Mouse (Mus musculus): ENCODE measurements around the gene Slf2.

Slf2 gene

DNA sequence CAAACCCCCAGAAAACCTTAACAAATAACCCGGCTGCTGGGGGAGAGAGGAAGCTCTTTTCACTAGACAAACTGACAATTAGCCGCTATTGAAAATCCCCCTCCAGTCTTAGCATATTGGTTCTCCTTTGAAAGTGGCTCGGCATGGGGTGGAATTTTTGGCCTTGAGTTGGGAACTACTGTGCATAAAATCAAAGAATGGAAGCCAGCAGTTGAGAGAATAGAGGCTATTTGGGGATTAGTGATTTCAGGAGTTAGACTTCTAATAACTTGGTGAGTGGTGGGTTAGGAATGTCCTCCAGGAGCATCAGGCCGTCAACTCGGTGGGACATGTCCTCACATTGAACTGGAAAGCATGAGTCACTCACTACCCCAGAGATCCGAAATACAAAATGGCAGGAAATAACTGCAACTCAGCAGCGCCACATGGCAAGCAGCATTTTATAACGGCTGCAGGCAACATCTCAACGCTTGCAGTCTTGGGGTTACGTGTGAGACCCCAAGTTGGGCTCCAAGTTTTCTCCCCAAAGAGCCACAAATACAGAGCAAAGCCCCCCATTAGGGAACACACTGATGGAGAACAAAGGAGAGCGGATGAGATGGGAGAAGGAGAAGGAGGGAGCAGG is 22.0 kb upstream of the Slf2 start:
- no peak for DNase-seq (ENCODE audit: low read depth)

DNA sequence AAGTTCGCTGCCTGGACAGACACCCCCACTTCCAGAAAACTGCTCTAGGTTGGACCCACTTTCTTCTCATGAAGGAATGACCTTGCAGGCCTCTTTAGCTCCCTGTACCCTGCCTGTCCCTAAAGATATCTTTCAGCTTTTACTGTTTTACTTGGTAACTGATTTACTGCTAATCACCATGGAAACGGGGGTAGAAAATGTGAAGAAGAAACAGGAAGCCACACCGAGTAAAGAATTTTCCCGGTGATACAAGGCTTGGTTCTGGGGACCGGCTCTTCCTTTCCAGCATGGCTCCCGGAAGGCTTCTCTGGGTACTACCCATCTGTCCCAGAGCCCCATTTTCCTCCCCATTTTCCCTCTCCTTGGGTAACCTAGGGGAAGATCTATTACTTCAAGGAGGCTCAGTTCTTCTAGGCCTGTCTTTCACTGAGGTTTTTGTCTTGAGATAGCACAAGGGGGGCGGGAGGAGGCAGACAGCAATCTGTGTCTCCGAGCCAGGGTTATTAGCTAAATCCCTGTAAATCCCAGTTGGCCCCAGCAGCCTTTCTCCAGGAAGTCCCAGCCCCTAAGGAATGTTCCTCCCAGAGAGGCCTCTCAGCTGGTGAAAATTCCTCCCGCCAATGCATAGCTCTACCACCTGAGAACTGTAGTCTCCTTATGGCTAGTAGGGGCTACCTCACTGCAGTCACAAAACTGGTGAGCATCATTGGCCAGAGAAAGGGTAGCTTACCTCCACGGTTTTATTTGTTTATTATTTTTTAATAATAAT is 16.3 kb upstream of the Slf2 start:
- no peak for DNase-seq (ENCODE audit: low read depth)

DNA sequence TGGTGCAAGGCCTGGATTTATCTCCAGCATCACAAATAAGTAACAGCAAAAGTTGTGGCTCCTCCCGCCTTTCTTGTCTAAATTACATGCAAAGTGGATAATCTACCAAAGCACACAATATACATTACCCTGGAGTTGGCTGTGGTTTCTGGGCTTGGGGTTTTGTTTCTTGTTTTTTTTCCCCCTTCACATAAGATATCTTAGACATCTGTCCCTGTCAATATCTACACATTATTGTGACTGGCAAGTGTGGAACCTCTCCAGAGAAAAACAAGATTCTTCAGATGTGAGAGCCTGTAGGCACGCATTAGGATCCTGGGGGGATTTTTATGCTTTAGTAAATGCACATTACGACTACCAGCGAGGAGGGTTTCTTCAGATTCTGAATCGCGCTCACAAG is 12.8 kb upstream of the Slf2 start:
- no peak for DNase-seq (ENCODE audit: low read depth)

DNA sequence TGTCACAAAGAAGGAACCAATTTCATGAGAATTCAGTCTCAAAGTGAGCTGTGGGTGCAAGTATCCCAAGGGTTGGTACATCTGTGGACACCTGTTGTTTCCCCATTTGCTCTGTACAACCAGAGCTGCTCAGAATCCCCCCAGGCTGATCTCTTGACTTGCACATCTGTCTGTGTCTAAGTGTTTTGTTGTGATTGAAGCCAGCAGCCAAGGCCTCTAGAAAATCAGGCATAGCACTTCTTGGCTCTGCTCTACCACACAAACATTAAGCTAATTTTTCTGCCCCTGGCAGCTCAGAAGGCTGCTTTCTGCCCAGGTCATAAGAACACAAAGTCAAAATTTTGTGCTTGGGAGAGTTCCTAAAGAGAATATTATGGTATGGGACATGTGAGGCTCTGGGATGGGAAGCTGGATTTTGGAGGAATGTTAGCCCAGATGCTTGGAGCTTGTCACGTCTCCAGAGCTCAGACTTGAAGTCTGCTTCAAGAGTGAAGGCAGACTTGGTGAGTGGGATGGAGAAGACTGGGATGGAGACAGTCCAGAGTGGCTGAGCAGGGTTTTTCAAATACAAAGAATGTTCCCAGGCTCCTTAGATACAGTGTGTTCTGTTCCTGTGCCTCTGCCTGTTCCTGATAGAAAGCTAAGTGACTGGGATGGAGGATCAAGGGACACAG is 9.3 kb upstream of the Slf2 start:
- no peak for DNase-seq (ENCODE audit: low read depth)

DNA sequence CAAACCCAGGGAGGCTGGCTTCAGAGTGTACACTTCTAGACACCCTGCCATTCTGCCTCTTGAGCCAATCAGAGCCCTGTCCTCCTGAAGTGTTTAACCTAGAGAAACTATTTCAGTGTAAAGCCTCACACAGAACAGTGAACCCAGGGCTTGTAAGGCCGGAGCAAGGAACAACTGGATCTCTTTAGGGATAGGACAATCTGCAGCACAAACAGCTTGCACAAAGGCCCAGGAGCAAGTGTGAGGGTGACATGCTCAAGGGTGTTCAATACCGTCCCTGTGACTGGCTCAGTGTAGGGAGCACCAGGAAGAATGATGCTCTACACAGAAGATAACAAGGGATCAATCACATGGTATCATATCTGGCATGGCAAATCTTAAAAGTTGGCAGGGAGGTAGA is 8.4 kb upstream of the Slf2 start:
- DNase-seq (ENCODE audit: low read depth): no peak

DNA sequence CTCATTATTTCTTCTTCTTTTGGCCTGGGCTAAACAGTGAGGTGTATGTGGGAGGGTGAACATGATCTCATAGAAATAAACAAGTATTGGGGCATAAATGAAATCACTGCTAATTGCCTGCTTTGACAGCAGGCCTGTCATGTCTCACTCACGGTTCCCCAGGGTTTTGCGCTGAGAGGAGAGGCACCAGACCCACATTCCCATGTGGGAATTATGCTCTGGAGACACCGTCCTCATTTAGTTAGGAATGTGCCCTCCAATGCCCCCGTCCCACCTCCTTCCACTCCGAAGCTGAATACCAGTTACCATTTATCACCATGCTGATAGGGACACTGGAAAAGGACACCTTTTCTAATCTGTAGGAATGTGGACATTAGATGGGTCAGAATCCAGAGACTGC is 6.3 kb upstream of the Slf2 start:
- DNase-seq (ENCODE audit: low read depth): no peak

DNA sequence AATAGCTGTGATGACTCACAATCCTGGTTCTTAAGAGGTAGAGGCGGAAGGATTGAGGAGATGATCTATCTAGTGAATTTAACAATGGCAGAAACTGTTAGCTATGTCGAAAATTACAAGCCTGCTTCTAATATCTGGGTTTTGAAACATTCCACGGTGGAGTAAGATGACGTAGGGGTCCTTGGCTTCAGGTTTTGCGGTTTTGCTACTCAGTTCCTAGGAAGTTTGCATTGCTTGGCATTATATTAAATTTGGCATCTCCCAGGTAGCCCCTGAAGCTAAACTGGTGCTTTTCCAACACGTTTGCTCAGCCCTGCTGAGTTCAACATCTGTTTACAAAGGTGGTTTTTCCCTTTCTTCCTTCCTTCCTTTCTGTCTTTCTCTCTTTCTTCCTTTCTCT is 4.2 kb upstream of the Slf2 start:
- DNase-seq (ENCODE audit: low read depth): no peak

DNA sequence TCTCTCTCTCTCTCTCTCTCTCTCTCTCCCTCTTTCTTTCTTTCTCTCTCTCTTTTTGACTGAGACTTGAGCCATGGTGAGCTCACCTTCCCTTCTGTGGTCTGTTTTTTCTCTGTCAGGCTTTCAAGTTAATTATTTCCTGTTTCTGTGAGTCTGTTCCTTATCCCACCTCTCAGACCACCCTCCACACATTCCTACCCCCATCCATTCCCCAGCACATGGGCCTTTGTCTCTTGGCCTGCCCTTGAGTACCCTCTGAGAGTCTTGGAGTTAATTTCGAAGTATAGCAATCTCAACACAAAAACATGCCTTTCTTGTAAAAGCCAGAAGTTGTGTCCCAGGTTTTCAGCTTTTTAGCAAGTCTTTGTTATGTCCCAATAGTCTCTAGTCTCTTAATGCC is 3.7 kb upstream of the Slf2 start:
- no peak for DNase-seq (ENCODE audit: low read depth)

DNA sequence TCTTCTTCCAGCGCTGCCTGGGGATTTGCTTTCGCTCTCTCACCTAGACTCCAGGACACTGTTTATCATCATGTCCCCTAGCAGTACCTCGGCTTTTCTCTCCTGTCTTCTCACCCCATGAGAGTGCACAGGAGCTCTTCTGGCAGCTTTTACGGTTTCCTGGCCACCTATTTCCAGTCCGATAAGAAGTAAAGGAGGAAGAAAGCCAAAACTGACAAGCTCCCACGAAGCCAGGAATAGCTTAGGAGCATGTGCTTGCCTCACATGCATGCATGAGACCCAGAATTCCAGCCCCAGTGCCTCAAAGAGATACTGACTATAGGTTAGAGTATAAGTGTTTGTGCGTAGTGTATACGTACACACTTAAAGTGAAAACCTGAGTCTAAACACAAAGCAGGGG is 2.8 kb upstream of the Slf2 start:
- DNase-seq (ENCODE audit: low read depth): no peak

DNA sequence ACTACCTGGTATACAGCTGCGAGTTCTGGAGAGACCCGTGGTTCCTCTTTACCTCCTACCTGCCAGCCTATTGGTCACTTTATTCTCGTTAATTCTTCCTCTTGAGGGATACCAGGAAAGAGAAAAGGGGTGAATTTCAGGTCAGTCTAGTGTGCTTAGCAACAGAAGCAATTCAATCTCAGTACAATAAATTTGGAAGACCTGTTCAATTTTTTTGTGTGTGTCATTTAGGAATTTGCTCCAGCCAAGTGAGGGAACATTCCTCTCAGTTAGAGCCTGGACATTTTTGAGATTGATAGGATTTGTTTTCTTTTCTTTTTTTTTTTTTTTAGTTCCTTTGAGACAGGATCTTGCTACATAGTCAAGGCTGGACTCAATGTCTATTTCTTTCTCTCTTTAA is 1.7 kb upstream of the Slf2 start:
- no peak for DNase-seq (ENCODE audit: low read depth)

DNA sequence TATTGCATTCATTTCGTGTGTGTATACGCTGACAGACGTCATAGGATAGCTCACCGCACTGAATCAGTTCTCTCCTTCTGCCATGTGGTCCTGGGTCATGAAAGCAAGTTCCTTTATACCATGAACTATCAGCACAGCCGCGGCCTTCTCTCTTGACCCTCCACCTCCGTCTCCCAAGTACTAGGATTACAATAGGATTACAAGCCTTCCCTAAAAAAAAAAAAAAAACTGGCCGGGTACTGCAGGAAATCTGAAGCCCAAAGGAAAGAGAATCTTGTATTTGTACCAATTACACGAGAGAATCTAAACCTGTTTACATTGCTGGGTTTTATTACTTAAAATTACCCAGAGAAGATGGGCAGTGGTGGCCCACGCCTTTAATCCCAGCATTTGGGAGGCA is 1.3 kb upstream of the Slf2 start:
- no peak for DNase-seq (ENCODE audit: low read depth)

DNA sequence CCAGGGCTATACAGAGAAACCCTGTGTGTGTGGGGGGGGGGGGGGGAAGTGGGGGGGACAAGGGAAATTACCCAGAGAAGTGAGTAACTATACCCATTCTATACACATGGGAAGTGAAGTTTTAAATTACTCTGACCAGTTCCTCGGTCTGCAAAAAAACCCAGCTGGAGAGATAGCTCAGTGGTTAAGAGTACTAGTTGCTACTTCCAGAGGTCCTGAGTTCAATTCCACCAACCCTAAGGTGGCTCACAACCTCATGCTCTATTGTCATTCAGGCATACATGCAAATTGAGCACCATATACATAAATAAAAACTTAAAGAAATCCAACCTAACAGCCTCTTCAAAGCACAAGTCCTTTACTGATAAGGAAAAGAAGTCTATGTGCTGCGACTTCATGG is 829 bp upstream of the Slf2 start:
- DNase-seq (ENCODE audit: low read depth): no peak

DNA sequence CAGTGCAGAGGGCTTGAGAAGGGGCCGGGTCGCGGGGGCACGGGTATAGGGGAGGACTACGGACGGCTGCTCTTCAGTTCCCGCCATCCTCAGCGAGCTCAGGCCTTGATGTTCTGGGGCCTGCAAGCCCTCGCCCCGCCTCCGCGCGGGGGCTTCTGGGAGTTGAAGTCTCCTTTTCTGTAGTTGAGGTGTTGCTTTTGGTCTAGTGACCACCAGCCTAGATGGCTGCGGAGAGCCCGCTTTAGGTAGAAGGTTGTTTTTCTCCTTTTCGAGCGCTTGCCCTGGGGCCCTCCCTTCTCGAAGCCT is 456 bp downstream of the Slf2 start:
- peak; percentile 89 for DNase-seq (ENCODE audit: low read depth)

DNA sequence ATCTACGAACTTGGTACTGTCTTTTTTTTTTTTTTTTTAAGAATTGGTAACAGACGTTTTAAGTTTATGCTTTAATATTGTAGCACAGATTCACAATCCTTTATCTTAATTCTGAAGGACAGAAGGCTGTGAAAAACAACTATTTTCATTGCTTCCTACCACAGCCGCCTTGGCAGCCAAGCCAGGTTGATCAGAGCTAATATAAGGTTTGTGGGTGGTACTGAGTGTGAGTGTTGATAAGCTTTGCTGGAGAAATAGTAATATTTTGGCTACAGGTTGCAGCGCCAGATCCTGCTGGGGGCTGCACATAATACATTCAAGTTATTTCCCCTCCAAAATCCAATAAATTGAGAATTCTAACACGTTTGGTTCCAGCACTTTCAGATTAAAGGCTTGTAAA is 1.1 kb downstream of the Slf2 start:
- no peak for DNase-seq (ENCODE audit: low read depth)

DNA sequence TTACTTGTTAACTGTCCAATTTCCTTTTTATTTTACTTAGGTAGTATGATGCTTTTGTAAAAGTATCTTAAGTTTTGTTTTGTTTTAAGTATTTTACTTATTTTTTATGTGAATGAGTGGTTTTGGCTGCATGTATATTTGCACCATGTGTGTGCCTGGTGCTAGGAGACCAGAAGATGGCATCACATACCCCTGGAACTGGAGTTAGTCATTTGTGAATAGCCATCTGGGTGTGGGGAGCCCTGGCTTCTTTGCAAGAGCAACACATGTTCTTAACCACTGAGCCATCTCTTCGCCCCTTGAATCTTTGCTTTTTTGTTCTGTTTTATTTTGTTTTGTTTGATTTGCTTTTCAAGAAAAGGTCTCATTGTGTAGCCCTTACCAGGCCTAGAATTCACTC is 2.2 kb downstream of the Slf2 start:
- no peak for DNase-seq (ENCODE audit: low read depth)

DNA sequence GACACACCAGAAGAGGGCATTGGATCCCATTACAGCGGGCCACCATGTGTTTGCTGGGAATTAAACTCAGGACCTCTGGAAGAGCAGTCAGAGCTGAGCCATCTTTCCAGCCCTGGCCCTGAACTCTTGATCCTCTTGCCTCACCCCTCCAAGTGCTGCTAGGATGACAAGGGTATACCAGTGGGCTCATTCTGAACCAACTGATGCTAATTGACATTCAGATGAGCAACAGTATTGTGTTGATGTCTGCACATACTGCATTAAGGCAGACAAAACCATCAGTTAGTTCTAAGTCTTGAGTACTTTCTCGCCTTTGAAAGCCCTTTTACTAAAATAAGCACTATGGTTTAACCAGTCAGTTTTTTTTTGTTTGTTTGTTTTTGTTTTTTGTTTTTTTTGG is 28.7 kb downstream of the Slf2 start:
- no peak for DNase-seq (ENCODE audit: low read depth)

DNA sequence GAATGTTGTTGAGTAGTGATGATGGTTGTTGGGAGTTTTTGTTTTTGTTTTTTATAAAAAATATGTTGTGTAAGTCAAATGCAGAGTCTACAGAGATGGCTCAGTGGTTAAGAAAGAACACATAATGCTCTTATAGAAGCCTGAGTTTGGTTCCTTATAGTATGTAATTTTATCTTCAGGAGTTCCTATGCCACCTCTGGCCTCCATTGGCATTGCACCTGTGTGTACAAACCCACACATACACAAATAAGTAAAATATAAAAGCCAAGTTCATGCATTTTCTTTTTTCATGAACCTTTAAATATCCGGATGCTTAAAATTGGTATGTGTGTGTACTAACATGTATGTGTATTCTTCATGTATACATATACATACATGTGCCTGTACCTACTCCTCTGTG is 35.0 kb downstream of the Slf2 start:
- no peak for DNase-seq (ENCODE audit: low read depth)

DNA sequence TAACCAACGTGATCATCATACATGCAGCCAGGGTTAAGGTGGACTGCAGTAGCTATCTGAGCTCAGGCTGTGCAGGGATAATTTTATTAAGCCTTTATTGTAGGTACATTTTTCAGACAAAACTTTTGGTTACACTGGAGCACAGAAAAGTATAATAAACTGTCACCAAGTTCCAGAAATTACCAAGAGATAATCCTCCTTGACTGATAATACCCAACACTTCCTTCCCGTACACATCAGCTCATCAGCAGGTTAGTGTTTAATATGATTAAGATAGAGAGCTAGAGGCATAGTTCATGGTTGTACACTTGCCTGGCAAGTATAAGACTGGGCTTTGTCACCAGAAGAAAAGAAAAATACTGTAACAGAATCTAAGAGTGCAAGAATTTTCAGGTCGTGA is 37.4 kb downstream of the Slf2 start:
- no peak for DNase-seq (ENCODE audit: low read depth)

DNA sequence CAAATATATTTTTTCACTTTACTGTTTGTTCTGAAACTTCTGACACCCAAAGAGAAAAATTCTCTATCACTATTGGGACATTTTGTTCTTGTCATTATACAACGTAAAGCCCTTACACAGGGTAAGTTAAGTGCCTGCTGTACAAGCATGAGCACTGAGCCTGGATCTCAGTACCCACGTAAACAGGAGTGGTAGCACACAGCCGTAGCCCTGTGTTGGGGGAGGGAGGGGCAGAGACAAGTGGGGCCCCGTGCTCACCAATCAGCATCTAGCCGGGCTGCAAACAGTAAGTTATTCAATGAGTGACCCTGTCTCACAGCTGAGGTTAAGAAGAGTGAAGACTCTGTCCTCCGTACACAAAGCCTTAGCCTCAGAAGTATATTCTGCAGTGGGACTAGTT is 45.7 kb downstream of the Slf2 start:
- no peak for DNase-seq (ENCODE audit: low read depth)

DNA sequence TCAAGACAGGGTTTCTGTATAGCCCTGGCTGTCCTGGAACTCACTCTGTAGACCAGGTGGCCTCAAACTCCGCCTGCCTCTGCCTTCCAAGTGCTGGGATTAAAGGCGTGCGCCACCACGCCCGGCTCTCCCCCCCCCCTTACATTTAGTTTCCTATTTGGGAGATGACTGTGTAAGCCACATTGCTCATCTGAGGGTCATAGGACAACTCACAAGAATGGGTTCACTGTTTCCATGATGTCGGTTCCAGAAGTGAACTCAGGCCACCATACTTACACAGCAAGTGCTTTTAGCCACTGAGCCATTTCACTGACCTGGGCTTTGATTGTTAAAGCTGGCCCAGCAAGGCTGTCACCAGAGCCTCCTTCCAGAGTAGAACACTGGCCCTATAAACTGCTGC is 46.2 kb downstream of the Slf2 start:
- DNase-seq (ENCODE audit: low read depth): no peak

DNA sequence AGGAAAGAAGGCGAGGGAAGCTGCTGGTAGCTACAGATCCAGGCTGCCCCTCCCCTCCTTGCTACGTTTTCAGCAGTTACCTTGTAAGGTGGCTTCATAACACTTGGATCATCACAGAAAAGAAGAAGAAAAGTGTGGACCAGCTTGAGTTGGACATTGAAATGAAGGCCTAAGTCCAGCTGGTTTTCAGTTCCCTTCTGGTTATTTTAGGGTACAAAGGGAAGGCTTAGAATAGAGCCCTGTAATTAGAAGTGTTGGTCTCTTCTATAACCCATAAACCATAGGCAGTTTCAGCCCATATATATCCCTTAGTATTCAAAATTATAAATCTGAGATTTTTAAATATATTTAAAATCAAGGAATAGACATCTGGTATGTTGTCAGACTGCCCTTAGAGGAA is 49.8 kb downstream of the Slf2 start:
- DNase-seq (ENCODE audit: low read depth): no peak

DNA sequence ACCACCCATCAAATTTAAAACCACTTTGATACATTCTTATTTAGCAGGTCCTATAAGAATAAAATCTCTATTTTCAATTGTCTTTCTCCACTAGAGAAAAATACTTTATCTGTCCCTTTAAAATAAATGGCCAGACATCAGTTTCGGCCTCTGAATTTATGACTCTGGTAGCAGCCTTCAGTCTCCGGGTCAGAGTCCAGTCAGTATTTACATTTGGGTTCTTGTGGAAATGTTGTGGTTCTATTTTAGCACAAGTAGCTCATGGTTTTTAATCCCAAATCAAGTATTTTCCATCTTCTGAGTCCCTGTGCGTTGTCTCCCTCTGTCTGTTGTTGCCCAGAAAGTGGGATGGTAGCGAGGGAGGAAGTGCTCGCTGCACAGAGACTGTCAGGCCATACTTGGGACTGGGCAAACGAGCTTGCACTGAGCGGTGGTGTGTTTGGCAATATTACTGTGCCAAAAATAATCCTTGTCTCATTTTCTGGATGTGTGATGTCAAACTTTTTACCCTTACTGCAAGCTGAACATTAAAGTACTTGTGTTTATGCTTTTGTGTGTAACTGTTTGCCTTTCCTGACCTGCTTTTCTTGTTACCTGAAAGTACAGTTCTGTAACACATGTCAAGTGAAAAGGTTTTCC is 51.6 kb downstream of the Slf2 start:
- DNase-seq (ENCODE audit: low read depth): no peak

DNA sequence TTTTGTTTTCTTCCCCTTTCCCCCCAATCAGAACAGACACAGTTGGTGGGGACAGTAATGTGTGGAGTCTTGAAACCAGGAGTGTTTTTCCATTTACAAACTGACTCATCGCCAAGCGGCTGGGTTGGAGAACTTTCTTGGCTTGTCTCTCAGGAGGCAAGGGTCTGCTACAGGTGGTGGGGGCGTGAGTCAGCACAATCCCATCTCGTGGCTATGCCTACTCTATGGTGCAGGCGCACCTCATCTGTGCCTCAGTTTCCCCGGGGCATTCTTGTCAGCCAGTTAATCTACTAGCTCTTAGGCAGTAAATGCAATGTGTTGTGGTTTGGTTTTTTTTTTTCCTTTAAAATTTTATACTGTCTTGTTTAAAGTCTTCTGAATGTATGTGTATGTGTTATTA is 52.4 kb downstream of the Slf2 start:
- DNase-seq (ENCODE audit: low read depth): no peak
